Mouse (Mus musculus) adrenal gland (tissue): ENCODE measurements around the gene Rsf1.

ENCODE experiments used
- intact Hi-C: fragments of 180-260 bp; cut with DNase I; formaldehyde crosslinking; loops from one replicate; pipeline ENCODE4 v1.15.1; 2025
- long read RNA-seq, 2 experiments: library from polyadenylated mRNA; unstranded; transcript quantifications; one replicate each; pipeline ENCODE4 v2.0.0; 2020; ENCODE audit warnings: borderline replicate concordance in 1 of 2; ENCODE audit not compliant: insufficient replicate concordance in 1 of 2

Rsf1 gene
- long read RNA-seq, experiment 1, partial matches to known transcripts: 11 of 16 reads
- long read RNA-seq, experiment 1, other reads (novel, unspliced or antisense): 4 of 16 reads
- long read RNA-seq, experiment 2, partial matches to known transcripts: 9 of 15 reads
- long read RNA-seq, experiment 2, other reads (novel, unspliced or antisense): 6 of 15 reads

- intact Hi-C loops: loop anchor here (2.0 kb wide), 1 partner anchor 99 kb away; the partner anchor contains the start of gene Ints4
Measured at GRCm38 (mm10) chr7:97579067-97579975, at the start of gene Rsf1, which contains the start of gene Aamdc. Gene Rsf1 (plus strand): TSS chr7:97579889. Gene Aamdc (minus strand): TSS chr7:97579497.

- intact Hi-C loops: no loop called here
Measured at GRCm38 (mm10) chr7:97535531-97535930, 44.2 kb upstream of the Rsf1 start.

- intact Hi-C loops: no loop called here
Measured at GRCm38 (mm10) chr7:97536571-97536970, 43.1 kb upstream of the Rsf1 start.

GRCm38 (mm10) chr7:97546462-97546861 lies 33.2 kb upstream of the Rsf1 start:
- intact Hi-C loops: no loop called here

GRCm38 (mm10) chr7:97549301-97549700 lies 30.4 kb upstream of the Rsf1 start:
- intact Hi-C loops: no loop called here

GRCm38 (mm10) chr7:97550673-97551072 lies 29.0 kb upstream of the Rsf1 start:
- intact Hi-C loops: no loop called here

GRCm38 (mm10) chr7:97563576-97563975 lies 16.1 kb upstream of the Rsf1 start:
- intact Hi-C loops: no loop called here

GRCm38 (mm10) chr7:97569372-97569771 lies 10.3 kb upstream of the Rsf1 start:
- intact Hi-C loops: no loop called here

GRCm38 (mm10) chr7:97570389-97570788 lies 9.3 kb upstream of the Rsf1 start:
- intact Hi-C loops: no loop called here

- intact Hi-C loops: loop anchor here (2.0 kb wide), 1 partner anchor 98 kb away; the partner anchor contains the start of gene Ints4
Measured at GRCm38 (mm10) chr7:97578361-97579066, 1.2 kb upstream of the Rsf1 start.

- intact Hi-C loops: loop anchor here (2.0 to 10.0 kb wide), 3 partner anchors 97 to 155 kb away; partner anchors contain the start of gene Ints4
Measured at GRCm38 (mm10) chr7:97579976-97580842, 520 bp downstream of the Rsf1 start.

- intact Hi-C loops: loop anchor here (5.0 to 10.0 kb wide), 2 partner anchors 96 to 156 kb away; no protein-coding TSS in a partner anchor
Measured at GRCm38 (mm10) chr7:97580843-97581214, 1.1 kb downstream of the Rsf1 start.

GRCm38 (mm10) chr7:97588506-97588905 lies 8.8 kb downstream of the Rsf1 start:
- intact Hi-C loops: loop anchor here (10.0 kb wide), 1 partner anchor 164 kb away; no protein-coding TSS in a partner anchor

GRCm38 (mm10) chr7:97590488-97590887 lies 10.8 kb downstream of the Rsf1 start:
- intact Hi-C loops: no loop called here

- intact Hi-C loops: no loop called here
Measured at GRCm38 (mm10) chr7:97591336-97591735, 11.6 kb downstream of the Rsf1 start.

GRCm38 (mm10) chr7:97592396-97592795 lies 12.7 kb downstream of the Rsf1 start:
- intact Hi-C loops: no loop called here

- intact Hi-C loops: no loop called here
Measured at GRCm38 (mm10) chr7:97593535-97593934, 13.8 kb downstream of the Rsf1 start.

GRCm38 (mm10) chr7:97598548-97598947 lies 18.9 kb downstream of the Rsf1 start:
- intact Hi-C loops: no loop called here

- intact Hi-C loops: no loop called here
Measured at GRCm38 (mm10) chr7:97621346-97621745, 41.7 kb downstream of the Rsf1 start.

- intact Hi-C loops: no loop called here
Measured at GRCm38 (mm10) chr7:97622676-97623075, 43.0 kb downstream of the Rsf1 start.

GRCm38 (mm10) chr7:97623402-97623801 lies 43.7 kb downstream of the Rsf1 start:
- intact Hi-C loops: no loop called here
